Mouse (Mus musculus): ENCODE data around the gene Psmb5. TPM values are rescaled to one million over a fixed set of nuclear protein-coding genes. Genes with fewer than 3 reads are reported as not detected.

The Psmb5 gene
- polyA plus RNA-seq, 1 experiment: 416 TPM

GRCm38 (mm10) chr14:54575031-54575430 lies 42.8 kb downstream of the Psmb5 start:
- Histone ChIP-seq H3K4me3 (peak overlapping the region; percentile 97), H3ac (ENCODE audit: control insufficient read depth, insufficient read length) (peak overlapping the region; percentile 95), H3K79me2 (ENCODE audit: control insufficient read depth, insufficient read depth) (peaks cover 54% of the 10 kb centered on the region), H3K27me3 (ENCODE audit: control insufficient read depth, insufficient read depth, insufficient read length) (no peaks in the 10 kb centered on the region), H3K36me3 (ENCODE audit: control insufficient read depth, insufficient read depth) (no peaks in the 10 kb centered on the region), H3K4me2 (ENCODE audit: low read depth) (peak overlapping the region; percentile 99)
- TF ChIP-seq MYOG (IDR thresholded peaks at IDR 0.05; ENCODE audit: control insufficient read depth in 1 of 3, insufficient read depth in 1 of 3, insufficient read length in 2 of 3, low read depth in 2 of 3): no peak
- no peak for TF ChIP-seq E2F4 (IDR thresholded peaks at IDR 0.05; ENCODE audit: insufficient read depth)
- no peak for TF ChIP-seq POLR2AphosphoS2 (IDR thresholded peaks at IDR 0.05; ENCODE audit: insufficient read length, low read depth)
- TF ChIP-seq MAX (IDR thresholded peaks at IDR 0.05; ENCODE audit: low read depth): no peak
- no peak for TF ChIP-seq TCF3 (IDR thresholded peaks at IDR 0.05; ENCODE audit: insufficient read length, low read depth)
- no peak for TF ChIP-seq REST (IDR thresholded peaks at IDR 0.05; ENCODE audit: insufficient read depth, insufficient read length)
- TF ChIP-seq USF1 (IDR thresholded peaks at IDR 0.05; ENCODE audit: low read depth): no peak

- Histone ChIP-seq H3K27me3 (ENCODE audit: control insufficient read depth, insufficient read depth, insufficient read length) (no peaks in the 10 kb centered on the region), H3K79me2 (ENCODE audit: control insufficient read depth, insufficient read depth) (peaks cover 54% of the 10 kb centered on the region), H3K4me3 (peak overlapping the region; percentile 97), H3K36me3 (ENCODE audit: control insufficient read depth, insufficient read depth) (peaks cover under 1% of the 10 kb centered on the region), H3K4me2 (ENCODE audit: low read depth) (peak overlapping the region; percentile 99), H3ac (ENCODE audit: control insufficient read depth, insufficient read length) (peak overlapping the region; percentile 95)
- TF ChIP-seq CEBPB (IDR thresholded peaks at IDR 0.05; ENCODE audit: insufficient read depth, poor library complexity, severe bottlenecking) (no peak), TCF3 (IDR thresholded peaks at IDR 0.05; ENCODE audit: insufficient read length, low read depth) (peak; percentile 58), POLR2A (IDR thresholded peaks at IDR 0.05; ENCODE audit: insufficient read length, low read depth) (peak; percentile 39), SRF (IDR thresholded peaks at IDR 0.05; ENCODE audit: control insufficient read depth, insufficient read length, low read depth) (no peak), E2F4 (IDR thresholded peaks at IDR 0.05; ENCODE audit: insufficient read depth) (no peak), TCF12 (IDR thresholded peaks at IDR 0.05; ENCODE audit: insufficient read depth, poor library complexity, severe bottlenecking) (peak; percentile 46), MAX (IDR thresholded peaks at IDR 0.05; ENCODE audit: low read depth) (no peak), MYOD1 (IDR thresholded peaks at IDR 0.05; ENCODE audit: control insufficient read depth in 1 of 3, insufficient read length in 2 of 3, low read depth in 2 of 3) (peak in 2 of 3 experiments; percentile 87 to 88), REST (IDR thresholded peaks at IDR 0.05; ENCODE audit: insufficient read depth, insufficient read length) (no peak), POLR2AphosphoS2 (IDR thresholded peaks at IDR 0.05; ENCODE audit: insufficient read length, low read depth) (no peak), MYOG (IDR thresholded peaks at IDR 0.05; ENCODE audit: control insufficient read depth in 1 of 3, insufficient read depth in 1 of 3, insufficient read length in 2 of 3, low read depth in 2 of 3) (peak; percentile 49 to 98 (median 93)), USF1 (IDR thresholded peaks at IDR 0.05; ENCODE audit: low read depth) (no peak)
Measured at GRCm38 (mm10) chr14:54574253-54574652, 43.6 kb downstream of the Psmb5 start.

- peak overlapping the region; percentile 95 for H3ac ChIP-seq (ENCODE audit: control insufficient read depth, insufficient read length)
- TF ChIP-seq SRF (IDR thresholded peaks at IDR 0.05; ENCODE audit: control insufficient read depth, insufficient read length, low read depth) (no peak), E2F4 (IDR thresholded peaks at IDR 0.05; ENCODE audit: insufficient read depth) (no peak), POLR2AphosphoS2 (IDR thresholded peaks at IDR 0.05; ENCODE audit: insufficient read length, low read depth) (peak; percentile 43), MAX (IDR thresholded peaks at IDR 0.05; ENCODE audit: low read depth) (no peak), MYOG (IDR thresholded peaks at IDR 0.05; ENCODE audit: control insufficient read depth in 1 of 3, insufficient read depth in 1 of 3, insufficient read length in 2 of 3, low read depth in 2 of 3) (no peak), REST (IDR thresholded peaks at IDR 0.05; ENCODE audit: insufficient read depth, insufficient read length) (no peak), TCF3 (IDR thresholded peaks at IDR 0.05; ENCODE audit: insufficient read length, low read depth) (no peak), POLR2A (IDR thresholded peaks at IDR 0.05; ENCODE audit: insufficient read length, low read depth) (peak; percentile 41), USF1 (IDR thresholded peaks at IDR 0.05; ENCODE audit: low read depth) (no peak), MYOD1 (IDR thresholded peaks at IDR 0.05; ENCODE audit: control insufficient read depth in 1 of 3, insufficient read length in 2 of 3, low read depth in 2 of 3) (peak in 1 of 3 experiments; percentile 53), TCF12 (IDR thresholded peaks at IDR 0.05; ENCODE audit: insufficient read depth, poor library complexity, severe bottlenecking) (no peak), CEBPB (IDR thresholded peaks at IDR 0.05; ENCODE audit: insufficient read depth, poor library complexity, severe bottlenecking) (no peak)
- peaks cover 54% of the 10 kb centered on the region for H3K79me2 ChIP-seq (ENCODE audit: control insufficient read depth, insufficient read depth)
- H3K36me3 ChIP-seq (ENCODE audit: control insufficient read depth, insufficient read depth): peaks cover 12% of the 10 kb centered on the region
- no peaks in the 10 kb centered on the region for H3K27me3 ChIP-seq (ENCODE audit: control insufficient read depth, insufficient read depth, insufficient read length)
- H3K4me3 ChIP-seq: peak overlapping the region; percentile 97
- H3K4me2 ChIP-seq (ENCODE audit: low read depth): peak overlapping the region; percentile 99
Measured at GRCm38 (mm10) chr14:54572790-54573736, 44.8 kb downstream of the Psmb5 start.

- Histone ChIP-seq H3ac (ENCODE audit: control insufficient read depth, insufficient read length) (no peak overlapping the region), H3K79me2 (ENCODE audit: control insufficient read depth, insufficient read depth) (peaks cover 52% of the 10 kb centered on the region), H3K4me2 (ENCODE audit: low read depth) (peak overlapping the region; percentile 51), H3K4me3 (no peak overlapping the region), H3K36me3 (ENCODE audit: control insufficient read depth, insufficient read depth) (peaks cover 12% of the 10 kb centered on the region), H3K27me3 (ENCODE audit: control insufficient read depth, insufficient read depth, insufficient read length) (no peaks in the 10 kb centered on the region)
- TF ChIP-seq TCF3 (IDR thresholded peaks at IDR 0.05; ENCODE audit: insufficient read length, low read depth): no peak
- no peak for TF ChIP-seq MAX (IDR thresholded peaks at IDR 0.05; ENCODE audit: low read depth)
- TF ChIP-seq REST (IDR thresholded peaks at IDR 0.05; ENCODE audit: insufficient read depth, insufficient read length): no peak
Measured at GRCm38 (mm10) chr14:54572122-54572521, 45.7 kb downstream of the Psmb5 start.

Data from myocyte (in vitro differentiated cells).